Mouse (Mus musculus): ENCODE results near the gene Tmem37.

- TF ChIP-seq EP300 (IDR thresholded peaks at IDR 0.05; ENCODE audit: low read depth) (no peak), CTCF (IDR thresholded peaks at IDR 0.05; ENCODE audit: low read depth) (no peak)
Measured at GRCm38 (mm10) chr1:120100456-120101226, 26.8 kb upstream of the Tmem37 start.
